In genomic region chr13:112439917-112440361, GRCm38 (mm10) we compare ENCODE assay signal across 8 mouse cellular contexts. TPM values are rescaled to one million over a fixed set of nuclear protein-coding genes. Genes with fewer than 3 reads are reported as not detected.
DNase-seq lines count a peak whose midpoint lies in the region; ATAC-seq lines count a peak whose summit lies in the region.

No protein-coding gene starts in this region.

- no peaks in the 10 kb centered on the region for H3K36me3 ChIP-seq in heart, embryonic 11.5 days (ENCODE audit: control insufficient read depth, insufficient read depth, low read length)
- H3K36me3 ChIP-seq in liver, embryonic 16.5 days (ENCODE audit: control insufficient read depth, insufficient read depth): no peaks in the 10 kb centered on the region

- WGBS in heart, embryonic 11.5 days (ENCODE audit: insufficient replicate concordance): 16% methylated on average over 9 of the region's 9 CpGs
- 2% methylated on average over 9 of the region's 9 CpGs for WGBS in liver, embryonic 16.5 days (ENCODE audit: insufficient replicate concordance)

- H3K27me3 ChIP-seq in heart, embryonic 11.5 days (ENCODE audit: control insufficient read depth, insufficient read depth, low read length): no peaks in the 10 kb centered on the region
- H3K27me3 ChIP-seq in liver, embryonic 16.5 days (ENCODE audit: control insufficient read depth, insufficient read depth, low read depth, low read length): no peaks in the 10 kb centered on the region

- H3K4me2 ChIP-seq in heart, embryonic 11.5 days: peak overlapping the region; percentile 57
- H3K4me2 ChIP-seq in liver, embryonic 16.5 days (ENCODE audit: low read depth, low read length): no peak overlapping the region

- peak; percentile 19 to 43 for DNase-seq in cerebellum, postnatal 10 days
- peak; percentile 91 for DNase-seq in embryo, embryonic 11 days
- peak; percentile 49 for DNase-seq in kidney, adult 9 months
- peak; percentile 44 to 77 for DNase-seq in natural killer cell, adult 2 months (ENCODE audit: low spot score in 2 of 2)
- DNase-seq in testis, postnatal 10 days (ENCODE audit: low spot score): peak; percentile 73

- peaks cover 13% of the 10 kb centered on the region for H3K4me1 ChIP-seq in heart, embryonic 11.5 days (ENCODE audit: control insufficient read depth, insufficient read depth, low read length)
- H3K4me1 ChIP-seq in liver, embryonic 16.5 days (ENCODE audit: control insufficient read depth, low read depth, low read length): peaks cover 2% of the 10 kb centered on the region

- no peaks in the 10 kb centered on the region for H3K9me3 ChIP-seq in heart, embryonic 11.5 days (replicated peaks; ENCODE audit: control insufficient read depth, low read length)
- H3K9me3 ChIP-seq in liver, embryonic 16.5 days (replicated peaks; ENCODE audit: control insufficient read depth, low read length): no peaks in the 10 kb centered on the region

- no peak overlapping the region for H3K9ac ChIP-seq in heart, embryonic 11.5 days (ENCODE audit: low read depth, low read length)
- H3K9ac ChIP-seq in liver, embryonic 16.5 days (ENCODE audit: low read depth, low read length): no peak overlapping the region

- ATAC-seq in cerebellum, adult (ENCODE audit: insufficient number of reproducible peaks, low FRiP score, low TSS enrichment): no peak
- peak; percentile 55 for ATAC-seq in heart, embryonic 11.5 days (replicated peaks; ENCODE audit: insufficient number of reproducible peaks, low FRiP score, low TSS enrichment)
- ATAC-seq in liver, embryonic 16.5 days (ENCODE audit: low read depth): peak; percentile 61

- peak overlapping the region; percentile 64 for H3K27ac ChIP-seq in heart, embryonic 11.5 days (ENCODE audit: low read depth, low read length)
- no peak overlapping the region; the same call in 1 of the 2 replicates for H3K27ac ChIP-seq in liver, embryonic 16.5 days (ENCODE audit: low read length)

- peak overlapping the region; percentile 8; the same call in 1 of the 2 replicates for H3K4me3 ChIP-seq in heart, embryonic 11.5 days (ENCODE audit: low read depth, low read length)
- H3K4me3 ChIP-seq in liver, embryonic 16.5 days (ENCODE audit: low read depth, low read length): no peak overlapping the region

RNA-seq across cellular contexts. Expression of gene Il6st, which starts 23.9 kb away (rescaled TPM):
- 50.0 and 68.2 TPM in 2 replicates for polyA plus RNA-seq in heart, embryonic 11.5 days (2014; fragmentation: Nextera tagmentation; extraction: Ambion mirVana)
- polyA plus RNA-seq in liver, embryonic 16.5 days (2015; fragmentation: Nextera tagmentation; extraction: Ambion mirVana): 6.2 and 7.9 TPM in 2 replicates

Comparison
In these comparisons a context has a peak if more than half of its experiments do, and no peak if none do; other contexts are left out.
1. DNase-seq: peak in every context shown above with its lines; median percentile 91 in embryo, embryonic 11 days; 73 in testis, postnatal 10 days; 60 in natural killer cell, adult 2 months; 49 in kidney, adult 9 months; 31 in cerebellum, postnatal 10 days.